Mouse (Mus musculus) adrenal gland, adult (tissue): ENCODE results near the gene Rapsn.
A peak's percentile ranks its signal among the peaks of the same experiment; 100 is the strongest.
"Not testable (repeated sequence)": the region's sequence is repeated elsewhere in the genome, so short reads cannot be mapped to it uniquely, and the experiment has no call there.

ENCODE experiments used
- DNase-seq, 2 experiments: peaks; one replicate each; pipeline ENCODE4 v3.0.0; 2022 to 2023; ENCODE audit warnings: low spot score in 1 of 2; ENCODE audit not compliant: inconsistent age in 2 of 2

Gene Rapsn

DNA sequence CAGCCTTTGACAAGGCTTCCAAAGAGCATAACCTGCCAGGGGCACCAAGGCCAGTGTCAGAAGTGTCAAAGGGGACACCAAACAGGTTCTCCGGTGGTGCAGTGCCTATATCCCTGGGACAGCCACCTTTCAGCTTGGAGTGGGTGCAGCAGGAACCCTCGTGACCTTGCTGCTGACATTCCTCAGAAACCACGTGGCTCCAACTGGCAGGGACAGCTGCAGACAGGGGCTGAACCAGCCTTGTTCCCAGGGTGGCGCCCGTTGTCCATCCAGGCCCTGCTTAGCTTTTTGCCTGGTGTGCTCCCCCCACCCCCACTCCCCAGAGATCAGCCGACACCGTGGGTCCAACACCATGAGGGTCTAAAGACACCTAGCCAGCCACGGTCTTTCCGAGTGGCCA is at the start of gene Rapsn:
Rapsn (plus strand) TSS at position 236 of the 400 bp plus-strand sequence.
- peak; percentile 78 to 88 for DNase-seq

- no peak for DNase-seq
Observed at GRCm38 (mm10) chr2:90986055-90986454, 49.4 kb upstream of the Rapsn start.

- no peak for DNase-seq
Observed at GRCm38 (mm10) chr2:91008536-91008935, 26.9 kb upstream of the Rapsn start.

DNA sequence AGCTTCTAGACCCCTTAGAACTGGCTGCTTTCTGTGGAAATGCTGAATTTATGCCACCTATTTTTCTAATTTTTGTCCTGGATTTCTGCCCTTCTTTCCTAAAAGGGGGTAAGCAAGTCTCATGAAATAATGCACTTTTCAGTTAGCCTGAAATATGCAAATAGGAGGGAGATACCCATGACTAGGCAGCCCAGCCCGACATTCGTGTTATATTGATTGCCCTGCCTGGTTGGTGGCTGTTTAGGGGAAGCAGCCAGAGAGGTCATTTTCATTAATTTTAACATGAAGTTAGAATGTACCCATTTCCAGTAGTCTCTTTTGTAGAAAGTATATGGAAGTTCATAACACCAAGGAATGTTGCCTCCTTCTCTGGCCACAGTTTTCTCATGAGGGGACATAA is 21.5 kb upstream of the Rapsn start:
- no peak for DNase-seq

DNA sequence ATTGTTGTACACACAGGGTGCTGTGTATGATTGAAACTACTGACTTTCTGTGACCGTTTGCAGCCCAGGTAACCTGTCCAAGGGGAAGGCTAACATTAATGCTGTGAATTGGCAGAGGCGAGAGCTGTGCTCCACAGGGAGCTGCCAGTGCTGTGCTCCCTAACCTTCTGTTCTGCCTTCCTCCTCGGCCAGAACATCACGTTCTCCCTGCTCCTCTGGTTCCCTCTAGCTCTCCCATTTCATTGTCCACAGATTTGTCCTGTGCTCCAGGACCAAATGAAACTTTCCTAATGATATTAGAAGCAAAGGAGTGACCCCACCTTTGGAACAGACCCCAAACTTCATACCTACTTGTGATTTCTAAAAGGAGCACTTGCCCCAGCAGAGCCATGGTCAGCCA is 20.0 kb upstream of the Rapsn start:
- DNase-seq, result no peak

GRCm38 (mm10) chr2:91018061-91018788 is 17.2 kb upstream of the Rapsn start:
- peak; percentile 24 to 49 for DNase-seq

DNA sequence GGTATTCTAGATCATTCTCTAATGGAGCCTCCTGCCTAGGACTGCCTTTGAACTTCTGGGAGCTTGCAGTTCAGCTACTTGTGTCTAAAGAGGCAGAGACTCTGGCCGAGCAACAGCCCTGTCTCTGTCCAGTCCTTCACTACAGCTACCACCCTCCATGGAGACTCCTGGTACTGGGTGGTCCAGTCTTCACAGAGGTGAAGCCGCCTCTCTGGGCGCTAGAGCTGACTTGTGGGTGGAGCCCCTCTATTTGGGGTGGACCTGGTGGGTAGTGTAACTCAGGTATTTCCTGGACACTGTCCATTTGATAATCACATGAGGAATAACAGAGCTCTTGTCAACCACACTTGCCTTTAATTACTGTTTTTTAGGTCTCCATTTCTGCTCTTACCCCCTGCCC is 15.5 kb upstream of the Rapsn start:
- no peak for DNase-seq

DNA sequence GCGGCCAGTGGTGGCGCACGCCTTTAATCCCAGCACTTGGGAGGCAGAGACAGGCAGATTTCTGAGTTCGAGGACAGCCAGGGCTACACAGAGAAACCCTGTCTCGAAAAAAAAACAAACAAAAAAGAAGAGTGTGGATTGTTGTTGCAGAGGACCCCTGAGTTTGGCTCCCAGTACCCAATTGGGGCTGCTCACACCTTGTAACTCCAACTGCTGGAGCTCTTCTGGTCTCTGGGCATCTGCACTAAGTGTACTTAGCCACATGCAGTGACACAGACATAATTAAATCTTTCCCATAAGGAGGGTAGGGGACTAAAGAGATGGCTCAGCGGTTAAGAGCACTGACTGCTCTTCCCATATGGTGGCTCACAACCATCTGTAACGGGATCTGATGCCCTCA is 13.2 kb upstream of the Rapsn start:
- not testable (repeated sequence) for DNase-seq

GRCm38 (mm10) chr2:91023131-91023530 is 12.3 kb upstream of the Rapsn start:
- DNase-seq, result no peak

DNA sequence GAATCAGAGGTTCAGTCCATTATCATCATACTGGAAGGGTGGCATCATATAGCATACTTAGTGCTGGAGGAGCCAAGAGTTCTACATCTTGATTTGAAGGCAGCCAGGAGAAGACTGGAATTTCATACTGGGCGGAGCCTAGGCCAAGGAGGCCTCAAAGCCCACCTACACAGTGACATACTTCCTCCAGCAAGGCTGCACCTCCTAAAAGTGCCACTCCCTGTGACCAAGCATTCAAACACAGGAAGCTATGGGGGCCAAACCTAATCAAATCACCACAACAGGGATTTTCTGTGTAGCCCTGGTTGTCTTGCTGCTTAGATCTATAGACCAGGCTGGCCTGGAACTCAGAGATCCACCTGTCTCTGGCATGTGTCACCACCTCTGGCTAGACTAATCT is 11.5 kb upstream of the Rapsn start:
- DNase-seq, result no peak

GRCm38 (mm10) chr2:91025081-91025516 is 10.3 kb upstream of the Rapsn start:
- no peak for DNase-seq

DNA sequence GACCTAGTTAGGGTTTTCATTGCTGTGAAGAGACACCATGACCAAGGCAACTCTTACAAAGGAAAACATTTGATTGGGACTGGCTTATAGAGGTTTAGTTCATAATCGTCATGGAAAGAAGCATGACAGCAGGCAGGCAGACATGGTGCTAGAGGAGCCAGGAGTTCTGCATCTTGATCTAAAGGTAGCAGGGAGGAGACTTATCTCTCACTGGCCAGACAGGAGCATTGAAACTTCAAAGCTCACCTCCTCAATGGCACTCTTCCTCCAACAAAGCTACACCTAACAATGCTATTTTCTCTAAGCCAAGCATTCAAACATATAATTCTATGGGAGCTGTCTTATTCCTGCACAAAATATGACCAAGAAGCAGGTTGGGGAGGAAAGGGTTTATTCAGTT is 8.9 kb upstream of the Rapsn start:
- no peak for DNase-seq

- peak in 1 of 2 experiments; percentile 70 for DNase-seq
Observed at GRCm38 (mm10) chr2:91027391-91028214, 7.8 kb upstream of the Rapsn start.

DNA sequence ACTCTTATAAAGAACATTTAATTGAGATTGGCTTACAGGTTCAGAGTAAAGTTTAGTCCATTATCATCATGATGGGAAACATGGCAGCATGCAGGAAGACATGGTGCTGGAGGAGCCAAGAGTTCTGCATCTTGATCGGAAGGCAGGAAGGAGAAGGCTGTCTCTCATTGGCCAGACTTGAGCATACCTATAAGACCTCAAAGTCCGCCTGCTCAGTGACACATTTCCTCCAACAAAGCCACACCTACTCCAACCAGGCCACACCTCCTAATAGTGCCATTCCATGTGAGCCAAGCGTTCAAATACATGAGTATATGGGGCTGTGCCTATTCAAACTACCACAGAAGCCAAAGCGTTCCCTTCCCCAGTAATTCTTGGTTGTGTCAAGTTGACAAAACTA is 4.2 kb upstream of the Rapsn start:
- no peak for DNase-seq

DNA sequence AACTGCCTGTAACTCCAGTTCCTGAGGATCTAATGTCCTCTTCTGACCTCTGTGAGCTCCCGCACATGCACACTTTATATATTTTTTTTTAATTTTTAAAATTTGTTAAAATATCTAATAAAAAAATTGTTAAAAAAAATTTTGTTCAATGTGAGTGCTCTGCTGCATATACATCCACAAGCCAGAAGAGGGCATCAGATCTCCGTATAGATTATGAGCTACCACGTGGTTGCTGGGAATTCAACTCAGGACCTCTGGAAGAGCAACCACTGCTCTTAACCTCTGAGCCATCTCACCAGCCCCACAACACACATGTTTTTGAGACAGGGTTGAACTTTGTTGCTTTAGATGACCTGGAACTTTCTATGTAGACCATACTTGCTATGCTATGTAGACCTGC is 2.4 kb upstream of the Rapsn start:
- no peak for DNase-seq

DNA sequence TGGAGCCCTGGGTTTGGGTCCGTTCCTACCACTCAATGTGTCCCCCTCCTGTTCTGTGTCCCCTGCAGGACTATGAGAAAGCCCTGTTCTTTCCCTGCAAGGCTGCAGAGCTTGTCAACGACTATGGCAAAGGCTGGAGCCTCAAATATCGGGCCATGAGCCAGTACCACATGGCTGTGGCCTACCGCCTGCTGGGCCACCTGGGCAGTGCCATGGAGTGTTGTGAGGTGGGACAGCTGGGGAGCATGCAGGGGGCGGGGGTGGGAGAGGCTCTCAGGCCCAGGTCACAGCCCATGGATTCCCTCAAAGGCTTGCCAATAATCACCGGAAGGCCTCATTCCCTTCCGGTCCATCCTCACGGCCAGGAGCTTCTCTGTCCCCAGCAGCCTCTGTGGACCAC is 6.4 kb downstream of the Rapsn start:
- DNase-seq, result no peak

DNA sequence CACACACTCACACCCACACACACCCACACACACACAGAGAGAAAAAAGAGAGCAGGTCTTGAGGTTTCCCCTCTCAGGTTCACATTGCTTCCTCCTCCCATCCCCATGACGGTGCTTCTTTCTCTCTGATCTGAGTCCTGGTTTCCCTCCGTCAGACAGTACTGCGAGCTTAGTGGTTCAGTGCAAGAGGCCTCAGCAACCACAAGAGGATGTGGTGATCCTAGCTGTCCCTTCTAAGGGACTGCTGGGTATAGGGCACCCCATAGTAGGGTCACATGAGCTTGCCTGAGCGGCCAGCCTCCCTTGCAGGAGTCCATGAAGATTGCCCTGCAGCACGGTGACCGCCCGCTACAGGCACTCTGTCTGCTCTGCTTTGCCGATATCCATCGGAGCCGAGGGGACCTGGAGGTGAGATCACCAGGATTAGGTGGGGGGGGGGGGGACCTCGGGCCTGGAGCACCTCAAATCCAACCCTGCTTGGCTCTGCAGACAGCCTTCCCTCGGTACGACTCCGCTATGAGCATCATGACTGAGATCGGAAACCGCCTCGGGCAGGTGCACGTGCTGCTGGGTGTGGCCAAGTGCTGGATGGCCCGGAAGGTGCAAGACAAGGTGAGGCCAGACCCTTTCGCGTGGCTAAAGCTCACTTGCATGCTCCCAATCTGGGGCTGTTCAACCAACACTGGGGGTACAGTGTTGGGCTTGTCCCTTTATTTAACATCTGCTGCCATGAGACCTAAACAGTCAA is 7.4 kb downstream of the Rapsn start:
- no peak for DNase-seq

DNA sequence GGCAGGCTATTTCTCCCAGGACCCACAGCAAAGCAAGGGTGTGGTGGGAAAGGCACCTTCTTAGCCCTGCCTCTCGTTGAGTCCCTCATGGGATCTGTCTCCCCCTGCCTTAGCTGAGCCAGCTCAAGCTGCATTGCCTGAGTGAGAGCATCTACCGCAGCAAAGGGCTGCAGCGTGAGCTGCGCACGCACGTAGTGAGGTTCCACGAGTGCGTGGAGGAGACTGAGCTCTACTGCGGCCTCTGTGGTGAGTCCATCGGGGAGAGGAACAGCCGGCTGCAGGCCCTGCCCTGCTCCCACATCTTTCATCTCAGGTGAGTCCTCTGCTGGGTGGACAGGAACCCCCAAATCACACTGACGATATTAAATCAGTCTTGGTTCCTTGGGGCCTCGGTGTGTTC is 9.3 kb downstream of the Rapsn start:
- no peak for DNase-seq

DNA sequence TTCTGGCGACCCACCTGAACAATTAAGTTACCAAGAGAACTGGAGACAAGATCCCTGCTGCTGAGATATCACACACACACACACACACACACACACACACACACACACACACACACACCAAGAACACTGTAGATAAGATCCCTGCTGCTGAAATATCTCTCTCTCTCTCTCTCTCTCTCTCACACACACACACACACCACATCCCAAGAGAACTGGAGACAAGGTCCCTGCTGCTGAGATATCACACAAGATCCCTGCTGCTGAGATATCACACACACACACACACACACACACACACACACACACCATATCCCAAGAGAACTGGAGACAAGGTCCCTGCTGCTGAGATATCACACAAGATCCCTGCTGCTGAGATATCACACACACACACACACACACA is 10.4 kb downstream of the Rapsn start:
- not testable (repeated sequence) for DNase-seq

GRCm38 (mm10) chr2:91047359-91047758 is 11.9 kb downstream of the Rapsn start:
- DNase-seq, result no peak

- no peak for DNase-seq
Observed at GRCm38 (mm10) chr2:91051917-91052316, 16.5 kb downstream of the Rapsn start.

- no peak for DNase-seq
Observed at GRCm38 (mm10) chr2:91052752-91053151, 17.3 kb downstream of the Rapsn start.
